Mouse (Mus musculus): Measurements from ENCODE around the gene Mfsd6. TPM values are rescaled to one million over a fixed set of nuclear protein-coding genes. Genes with fewer than 3 reads are reported as not detected.

The Mfsd6 gene
- polyA plus RNA-seq, 1 experiment from 2014 or later = 4.1 TPM

- DNase-seq (ENCODE audit: low spot score) = no peak
- H3K36me3 ChIP-seq = peaks cover 62% of the 10 kb centered on the region
- H3K27ac ChIP-seq = no peak overlapping the region
- no peaks in the 10 kb centered on the region for H3K9me3 ChIP-seq
- no peaks in the 10 kb centered on the region for H3K4me1 ChIP-seq (replicated peaks)
- H3K4me3 ChIP-seq = no peak overlapping the region
- WGBS = 86% methylated on average over 5 of the region's 5 CpGs
- H3K27me3 ChIP-seq (ENCODE audit: insufficient read depth, poor library complexity, severe bottlenecking) = no peaks in the 10 kb centered on the region
Measured at GRCm38 (mm10) chr1:52650066-52650465, 77.2 kb downstream of the Mfsd6 start.

- no peaks in the 10 kb centered on the region for H3K4me1 ChIP-seq (replicated peaks)
- no peaks in the 10 kb centered on the region for H3K9me3 ChIP-seq
- 84% methylated on average over 11 of the region's 11 CpGs for whole genome bisulfite sequencing
- peaks cover 63% of the 10 kb centered on the region for H3K36me3 ChIP-seq
- no peaks in the 10 kb centered on the region for H3K27me3 ChIP-seq (ENCODE audit: insufficient read depth, poor library complexity, severe bottlenecking)
- DNase-seq (ENCODE audit: low spot score) = peak; percentile 54
- no peak overlapping the region for H3K27ac ChIP-seq
- no peak overlapping the region for H3K4me3 ChIP-seq
Measured at GRCm38 (mm10) chr1:52648153-52649027, 78.9 kb downstream of the Mfsd6 start.

- H3K27me3 ChIP-seq (ENCODE audit: insufficient read depth, poor library complexity, severe bottlenecking) = no peaks in the 10 kb centered on the region
Measured at GRCm38 (mm10) chr1:52640736-52641135, 86.5 kb downstream of the Mfsd6 start.

GRCm38 (mm10) chr1:52640266-52640665 lies 87.0 kb downstream of the Mfsd6 start:
- H3K4me1 ChIP-seq (replicated peaks) = no peaks in the 10 kb centered on the region
- no peaks in the 10 kb centered on the region for H3K27me3 ChIP-seq (ENCODE audit: insufficient read depth, poor library complexity, severe bottlenecking)
- DNase-seq (ENCODE audit: low spot score) = no peak
- H3K9me3 ChIP-seq = no peaks in the 10 kb centered on the region
- peaks cover 64% of the 10 kb centered on the region for H3K36me3 ChIP-seq
- H3K27ac ChIP-seq = no peak overlapping the region
- H3K4me3 ChIP-seq = no peak overlapping the region
- 94% methylated on average over 6 of the region's 6 CpGs for WGBS

More at GRCm38 (mm10) chr1:52640736-52641135, 86.5 kb downstream of the Mfsd6 start:
- WGBS = 91% methylated on average over 4 of the region's 4 CpGs
- Histone ChIP-seq H3K4me3 (no peak overlapping the region), H3K27ac (no peak overlapping the region), H3K9me3 (no peaks in the 10 kb centered on the region), H3K4me1 (replicated peaks) (no peaks in the 10 kb centered on the region), H3K36me3 (peaks cover 63% of the 10 kb centered on the region)
- no peak for DNase-seq (ENCODE audit: low spot score)

GRCm38 (mm10) chr1:52639090-52639489 lies 88.2 kb downstream of the Mfsd6 start:
- H3K9me3 ChIP-seq = no peaks in the 10 kb centered on the region
- WGBS = 93% methylated on average over 7 of the region's 7 CpGs
- no peak for DNase-seq (ENCODE audit: low spot score)
- no peak overlapping the region for H3K4me3 ChIP-seq
- H3K27me3 ChIP-seq (ENCODE audit: insufficient read depth, poor library complexity, severe bottlenecking) = no peaks in the 10 kb centered on the region
- no peak overlapping the region for H3K27ac ChIP-seq
- H3K4me1 ChIP-seq (replicated peaks) = no peaks in the 10 kb centered on the region
- H3K36me3 ChIP-seq = peaks cover 72% of the 10 kb centered on the region

GRCm38 (mm10) chr1:52638101-52638500 lies 89.2 kb downstream of the Mfsd6 start:
- no peak overlapping the region for H3K4me3 ChIP-seq
- no peaks in the 10 kb centered on the region for H3K9me3 ChIP-seq
- peaks cover 72% of the 10 kb centered on the region for H3K36me3 ChIP-seq
- no peaks in the 10 kb centered on the region for H3K27me3 ChIP-seq (ENCODE audit: insufficient read depth, poor library complexity, severe bottlenecking)
- DNase-seq (ENCODE audit: low spot score) = no peak
- no peak overlapping the region for H3K27ac ChIP-seq
- H3K4me1 ChIP-seq (replicated peaks) = no peaks in the 10 kb centered on the region
- 92% methylated on average over 2 of the region's 2 CpGs for WGBS

- no peaks in the 10 kb centered on the region for H3K27me3 ChIP-seq (ENCODE audit: insufficient read depth, poor library complexity, severe bottlenecking)
- H3K9me3 ChIP-seq = no peaks in the 10 kb centered on the region
- H3K4me3 ChIP-seq = no peak overlapping the region
- H3K4me1 ChIP-seq (replicated peaks) = peaks cover 13% of the 10 kb centered on the region
- H3K27ac ChIP-seq = no peak overlapping the region
- whole genome bisulfite sequencing = 93% methylated on average over 3 of the region's 3 CpGs
- peaks cover 58% of the 10 kb centered on the region for H3K36me3 ChIP-seq
- no peak for DNase-seq (ENCODE audit: low spot score)
Measured at GRCm38 (mm10) chr1:52635932-52636331, 91.3 kb downstream of the Mfsd6 start.

- 94% methylated on average over 6 of the region's 6 CpGs for WGBS
- Histone ChIP-seq H3K4me3 (no peak overlapping the region), H3K27me3 (ENCODE audit: insufficient read depth, poor library complexity, severe bottlenecking) (no peaks in the 10 kb centered on the region), H3K36me3 (peaks cover 46% of the 10 kb centered on the region), H3K27ac (no peak overlapping the region), H3K4me1 (replicated peaks) (peaks cover 13% of the 10 kb centered on the region), H3K9me3 (no peaks in the 10 kb centered on the region)
- DNase-seq (ENCODE audit: low spot score) = no peak
Measured at GRCm38 (mm10) chr1:52634251-52634650, 93.0 kb downstream of the Mfsd6 start.

- DNase-seq (ENCODE audit: low spot score) = no peak
- WGBS = 83% methylated on average over 2 of the region's 2 CpGs
- Histone ChIP-seq H3K4me3 (peak overlapping the region; percentile 85), H3K27ac (0 out of 2 replicates have a peak overlapping the region, but pooled peaks have one; percentile 98), H3K36me3 (peaks cover 21% of the 10 kb centered on the region; the same call in 1 of the 2 replicates), H3K27me3 (ENCODE audit: insufficient read depth, poor library complexity, severe bottlenecking) (no peaks in the 10 kb centered on the region), H3K4me1 (replicated peaks) (peaks cover 13% of the 10 kb centered on the region), H3K9me3 (no peaks in the 10 kb centered on the region)
Measured at GRCm38 (mm10) chr1:52631570-52631969, 95.7 kb downstream of the Mfsd6 start.

GRCm38 (mm10) chr1:52630937-52631299 lies 96.3 kb downstream of the Mfsd6 start:
- 2% methylated on average over 6 of the region's 6 CpGs for WGBS
- Histone ChIP-seq H3K27me3 (ENCODE audit: insufficient read depth, poor library complexity, severe bottlenecking) (no peaks in the 10 kb centered on the region), H3K27ac (peak overlapping the region; percentile 98), H3K36me3 (peaks cover 17% of the 10 kb centered on the region; the same call in 1 of the 2 replicates), H3K9me3 (no peaks in the 10 kb centered on the region), H3K4me3 (peak overlapping the region; percentile 85), H3K4me1 (replicated peaks) (peaks cover 13% of the 10 kb centered on the region)
- no peak for DNase-seq (ENCODE audit: low spot score)

- no peaks in the 10 kb centered on the region for H3K27me3 ChIP-seq (ENCODE audit: insufficient read depth, poor library complexity, severe bottlenecking)
- DNase-seq (ENCODE audit: low spot score) = peak; percentile 95
- peaks cover 12% of the 10 kb centered on the region; the same call in 1 of the 2 replicates for H3K36me3 ChIP-seq
- H3K9me3 ChIP-seq = no peaks in the 10 kb centered on the region
- whole genome bisulfite sequencing = under 1% methylated on average over 44 of the region's 44 CpGs
- peaks cover 13% of the 10 kb centered on the region for H3K4me1 ChIP-seq (replicated peaks)
- peak within 1 kb of the TSS; percentile 85 for H3K4me3 ChIP-seq
- peak within 1 kb of the TSS; percentile 98 for H3K27ac ChIP-seq
Measured at GRCm38 (mm10) chr1:52630248-52630936, 96.9 kb downstream of the Mfsd6 start, which contains the start of gene Nemp2. Nemp2 (plus strand) TSS chr1:52630703.

- H3K9me3 ChIP-seq = no peaks in the 10 kb centered on the region
- no peaks in the 10 kb centered on the region for H3K36me3 ChIP-seq
- no peaks in the 10 kb centered on the region for H3K4me1 ChIP-seq (replicated peaks)
- no peak for DNase-seq (ENCODE audit: low spot score)
- H3K4me3 ChIP-seq = no peak overlapping the region
- H3K27ac ChIP-seq = no peak overlapping the region
- H3K27me3 ChIP-seq (ENCODE audit: insufficient read depth, poor library complexity, severe bottlenecking) = no peaks in the 10 kb centered on the region
Measured at GRCm38 (mm10) chr1:52620442-52620841, 106.8 kb downstream of the Mfsd6 start.

- DNase-seq (ENCODE audit: low spot score) = no peak
- H3K27me3 ChIP-seq (ENCODE audit: insufficient read depth, poor library complexity, severe bottlenecking) = no peaks in the 10 kb centered on the region
- no peaks in the 10 kb centered on the region for H3K4me1 ChIP-seq (replicated peaks)
- H3K9me3 ChIP-seq = no peaks in the 10 kb centered on the region
- no peak overlapping the region for H3K4me3 ChIP-seq
- 88% methylated on average over 1 of the region's 1 CpGs for WGBS
- H3K36me3 ChIP-seq = no peaks in the 10 kb centered on the region
- H3K27ac ChIP-seq = no peak overlapping the region
Measured at GRCm38 (mm10) chr1:52618217-52618616, 109.0 kb downstream of the Mfsd6 start.

Measured in hindbrain, embryonic 10.5 days (tissue).